Mouse (Mus musculus) liver, adult 2 months (tissue): ENCODE measurements around the gene Lrrc36.

Source experiments
- CTCF ChIP-seq: fragments of 200-500 bp; IDR thresholded peaks from 2 replicates; pipeline ENCODE4 v1.5.1; 2011; ENCODE audit warnings: low read depth, low read length, control low read depth
- POLR2A ChIP-seq: fragments of 200-500 bp; IDR thresholded peaks from 2 replicates; pipeline ENCODE4 v1.6.1; 2011; ENCODE audit warnings: low read length, control low read depth; ENCODE audit not compliant: insufficient read depth; ENCODE audit errors: extremely low read depth

DNA sequence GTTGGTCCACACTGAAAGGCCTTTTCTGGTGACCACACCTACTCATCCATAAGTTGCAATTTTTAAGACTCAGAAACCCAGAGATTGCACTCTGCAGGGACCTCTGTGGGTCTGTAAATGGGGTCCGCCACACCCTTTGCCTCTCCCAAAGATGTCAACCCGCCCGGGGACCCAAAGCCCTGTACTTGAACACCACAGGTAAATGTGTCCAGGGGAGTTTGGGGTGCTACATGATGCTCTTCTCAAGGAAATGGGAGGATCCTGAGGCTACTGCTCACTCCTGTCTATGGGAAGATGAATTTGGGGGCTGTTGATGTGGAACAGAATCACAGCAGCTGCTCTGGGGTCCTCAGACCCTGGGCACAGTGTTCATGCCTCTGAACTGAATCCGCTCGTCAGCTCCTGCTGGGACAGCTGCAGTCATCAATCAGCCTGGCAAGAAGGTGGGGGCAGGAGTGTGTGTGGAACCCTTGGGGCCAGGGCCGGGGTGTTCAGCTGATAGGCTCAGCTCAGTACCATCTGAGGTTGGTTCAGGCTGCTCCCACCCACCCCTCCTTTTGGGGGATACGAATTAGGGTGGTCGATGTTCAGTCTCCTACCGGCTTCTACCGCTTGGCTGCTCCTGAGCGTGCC lies 57.4 kb downstream of the Lrrc36 start:
- TF ChIP-seq POLR2A (no peak), CTCF (no peak)
